Mouse (Mus musculus): ENCODE measurements around the gene Atxn7l3.

- no peak for TF ChIP-seq CTCF (IDR thresholded peaks at IDR 0.05; ENCODE audit: extremely low read depth, insufficient read length, insufficient replicate concordance, low read depth, low read length)
- TF ChIP-seq POLR2A (IDR thresholded peaks at IDR 0.05; ENCODE audit: low read depth, low read length), result no peak
These were observed 11.8 kb downstream of the Atxn7l3 start, which contains the start of gene Tmub2 for GRCm38 (mm10) chr11:102284501-102285094.

All from small intestine, adult 2 months (tissue).